Mouse (Mus musculus): ENCODE measurements at regions not wholly inside any gene's neighbourhood (a gene's known extent, or its start where the extent isn't known, plus 50 kb on each side); places are given as distances from the start of the nearest gene placed in this dataset.

DNA sequence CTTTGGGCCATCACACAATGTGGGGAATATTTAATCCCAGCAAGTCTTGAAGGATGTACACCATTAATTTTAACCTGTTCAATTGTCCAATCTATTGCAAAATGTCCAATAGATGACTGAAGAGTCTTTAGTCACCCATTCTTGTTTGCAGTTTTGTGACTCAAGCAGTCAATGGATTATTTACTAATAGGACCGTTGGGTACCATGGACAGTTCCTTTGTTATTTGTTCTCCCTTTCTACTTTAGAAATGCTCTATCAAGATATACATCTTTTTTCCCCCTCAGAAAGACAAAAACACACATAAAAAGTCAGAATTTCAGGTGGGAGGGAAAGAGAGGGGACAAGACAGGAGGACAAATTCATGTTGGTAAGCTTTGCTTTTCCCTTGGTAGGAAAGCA is 598.3 kb downstream of the Gm9195 start:
- no peak for DNase-seq

DNA sequence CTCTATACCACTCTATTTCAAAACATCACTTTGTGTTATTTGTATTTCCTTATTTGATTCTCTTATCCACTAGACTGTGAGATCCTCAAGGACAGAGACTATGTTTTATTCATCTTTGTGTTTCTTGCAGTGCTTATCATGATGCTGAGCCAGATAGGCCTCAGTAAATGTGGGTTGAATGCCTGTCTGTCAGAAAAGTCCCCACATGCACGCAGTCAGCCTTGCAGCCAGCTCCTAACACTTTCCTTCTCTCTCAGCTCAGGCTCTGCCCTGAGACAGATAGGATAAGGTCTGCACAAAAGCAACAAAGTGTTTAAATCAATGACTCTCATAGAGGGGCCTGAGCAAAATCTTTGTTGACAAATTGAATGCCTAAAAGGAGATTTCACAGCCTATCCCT is 600.0 kb downstream of the Gm9195 start:
- no peak for DNase-seq

DNA sequence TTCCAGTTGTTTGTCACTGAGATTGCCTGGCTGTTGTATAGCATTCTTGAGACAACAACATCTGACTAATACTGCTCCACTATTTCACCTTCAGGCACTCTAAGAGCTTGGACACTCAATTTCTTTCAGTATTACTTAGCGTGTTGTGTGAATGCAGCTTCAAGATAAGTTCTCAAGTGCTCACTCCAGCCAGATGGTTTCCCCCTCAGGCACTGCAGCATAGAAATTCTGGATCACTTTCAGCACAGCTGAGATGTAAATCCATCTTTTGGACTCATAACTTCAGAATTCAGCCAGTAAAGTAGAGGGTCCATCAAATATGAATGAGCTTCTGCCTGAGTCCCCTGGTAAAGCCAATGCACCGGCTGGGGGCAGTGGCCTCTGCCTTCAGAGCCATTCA is 608.8 kb downstream of the Gm9195 start:
- DNase-seq, result no peak

DNA sequence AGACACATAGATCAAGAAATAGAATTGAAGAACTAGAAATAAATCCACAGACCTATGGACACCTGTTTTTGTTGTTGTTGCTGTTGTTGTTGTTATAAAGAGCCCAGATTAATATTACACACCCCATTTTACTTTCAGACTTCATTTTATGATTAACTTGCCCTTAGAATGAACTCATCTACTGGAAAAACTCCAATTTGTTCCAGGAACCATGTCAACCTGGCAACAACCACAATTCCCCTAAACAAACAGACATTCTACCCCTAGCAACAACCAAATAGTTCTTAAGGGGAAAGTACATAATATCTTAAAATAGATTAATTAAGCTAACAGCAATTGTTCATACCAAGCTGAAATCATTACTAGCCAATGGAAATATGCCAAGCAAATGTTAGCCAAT is 646.1 kb downstream of the Gm9195 start:
- DNase-seq, result no peak

DNA sequence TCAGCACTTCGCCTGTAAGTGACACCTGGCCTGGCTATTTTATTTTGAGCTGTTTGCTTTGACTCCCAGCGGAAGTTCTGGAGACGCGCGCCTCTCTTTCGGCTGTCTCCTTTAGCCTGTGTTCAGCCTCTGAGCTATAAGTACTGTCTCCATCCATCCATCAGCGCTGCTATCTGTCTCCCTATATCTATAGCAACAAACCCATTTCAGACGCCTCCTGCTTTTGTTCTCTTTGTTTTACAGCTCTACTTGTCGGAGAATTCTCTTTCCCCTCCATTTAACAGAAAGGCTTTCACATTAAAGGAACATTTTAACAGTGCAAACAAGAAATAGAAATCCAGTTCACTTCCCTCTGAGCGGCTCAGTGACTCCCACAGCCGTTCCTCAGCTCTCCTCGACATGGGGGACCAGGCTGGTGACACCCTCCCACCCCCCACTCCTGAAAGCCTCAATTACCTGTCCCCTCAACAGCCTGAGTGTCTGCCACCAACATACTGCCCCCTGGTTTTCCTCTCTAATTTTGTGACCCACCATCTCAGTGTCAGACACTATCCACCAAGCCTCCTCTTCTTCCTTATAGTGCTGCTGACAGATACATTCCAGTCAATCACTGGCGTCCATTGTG is 682.7 kb downstream of the Gm9195 start:
- no peak for DNase-seq

DNA sequence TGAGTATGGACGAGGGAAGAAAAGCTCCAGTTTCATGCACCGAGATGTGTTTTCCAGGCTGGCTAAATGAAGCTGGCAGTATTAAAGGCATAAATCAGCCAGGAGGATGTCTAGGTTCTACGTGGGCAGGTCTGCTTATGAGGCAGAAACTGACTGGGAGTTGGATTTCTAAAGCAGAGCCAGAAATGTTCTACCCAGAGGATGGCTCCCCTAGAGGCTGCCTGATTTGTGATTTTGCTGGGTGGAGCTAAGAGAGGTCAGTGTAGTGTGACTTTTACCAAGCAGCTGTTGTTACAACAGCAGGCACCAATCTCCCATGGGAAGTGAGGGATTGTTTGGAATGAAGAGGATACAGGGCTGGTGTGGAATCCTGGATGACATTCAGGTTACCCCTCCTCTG is 686.0 kb downstream of the Gm9195 start:
- no peak for DNase-seq

DNA sequence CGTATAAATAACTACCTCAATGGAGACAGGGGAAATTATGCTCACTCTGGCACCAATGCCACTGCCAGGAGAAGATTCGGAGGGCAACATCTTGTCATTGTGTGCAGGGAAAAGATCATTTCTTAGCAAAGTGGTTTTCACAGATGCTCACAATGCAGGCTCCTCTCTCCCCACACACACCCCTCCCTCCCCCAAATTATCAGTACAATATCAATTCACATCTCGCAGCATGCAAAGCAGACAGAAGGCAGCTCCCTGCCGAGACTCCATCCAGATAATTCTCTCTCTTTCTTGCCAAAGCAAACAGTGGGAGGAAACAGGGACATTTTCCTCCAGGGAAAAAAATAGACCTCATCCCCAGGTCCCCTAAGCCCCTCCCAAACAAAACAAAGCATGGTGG is 691.8 kb downstream of the Gm9195 start:
- no peak for DNase-seq

DNA sequence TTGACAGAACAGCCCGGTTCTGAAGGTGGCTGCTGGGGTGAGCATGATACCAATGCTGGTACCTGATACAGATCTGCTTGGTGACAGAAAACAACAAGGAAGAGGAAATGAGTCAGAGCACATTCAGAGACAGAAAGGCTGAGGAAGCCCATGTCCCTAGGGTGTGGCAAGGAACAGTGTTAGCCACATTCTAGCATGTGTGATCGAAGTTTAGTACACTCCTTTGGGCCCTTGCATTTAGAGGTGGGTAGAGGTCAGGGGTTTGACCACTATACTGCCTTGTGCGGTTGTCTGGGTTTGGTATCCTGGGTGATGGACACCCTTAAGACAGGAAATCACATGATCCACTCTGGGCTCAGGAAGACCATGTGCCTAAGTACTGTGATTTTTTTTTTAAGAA is 695.9 kb downstream of the Gm9195 start:
- no peak for DNase-seq

DNA sequence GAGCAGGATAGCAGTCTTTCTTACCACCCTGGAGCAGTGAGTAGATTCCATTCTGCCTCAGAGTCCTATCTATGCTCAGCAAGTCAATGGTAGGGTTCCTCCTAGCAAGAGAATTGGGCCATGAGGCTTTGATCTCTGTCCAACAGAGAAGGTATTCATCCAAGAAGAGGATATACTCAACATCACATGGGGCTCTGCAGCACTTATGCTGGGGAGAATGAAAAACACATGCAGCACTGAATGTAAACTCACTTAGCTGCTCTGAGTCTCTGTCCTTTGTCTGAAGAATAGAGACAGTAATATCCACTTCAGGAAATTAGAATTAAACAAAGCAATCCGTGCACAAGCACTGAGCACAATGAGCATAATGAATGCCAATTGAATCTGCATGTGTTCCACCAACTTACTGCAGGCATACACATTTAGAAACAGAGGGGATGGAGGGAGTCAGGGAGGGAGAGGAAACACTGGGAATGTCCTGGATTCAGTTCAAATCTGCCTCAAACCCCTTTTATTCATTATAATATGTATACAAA is 714.6 kb downstream of the Gm9195 start:
- DNase-seq, result no peak

DNA sequence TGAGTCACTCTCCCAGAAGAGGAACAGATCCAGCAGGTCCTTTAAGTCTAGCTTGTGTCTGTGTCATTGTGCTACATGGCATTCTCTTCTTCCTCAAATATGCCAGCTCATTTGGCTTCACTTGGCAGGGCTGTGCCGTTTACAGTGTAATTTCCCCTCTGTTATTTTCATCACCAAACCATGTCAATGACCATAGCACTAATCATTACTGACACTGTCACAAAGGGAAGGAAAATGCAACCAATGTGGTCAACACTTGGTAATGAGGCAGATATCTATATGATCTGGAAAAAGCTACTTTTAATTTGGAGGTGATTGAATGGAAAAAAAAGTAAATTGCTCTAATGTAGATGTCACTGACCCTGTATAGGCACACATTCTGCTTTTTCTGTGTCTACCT is 724.8 kb downstream of the Gm9195 start:
- no peak for DNase-seq

DNA sequence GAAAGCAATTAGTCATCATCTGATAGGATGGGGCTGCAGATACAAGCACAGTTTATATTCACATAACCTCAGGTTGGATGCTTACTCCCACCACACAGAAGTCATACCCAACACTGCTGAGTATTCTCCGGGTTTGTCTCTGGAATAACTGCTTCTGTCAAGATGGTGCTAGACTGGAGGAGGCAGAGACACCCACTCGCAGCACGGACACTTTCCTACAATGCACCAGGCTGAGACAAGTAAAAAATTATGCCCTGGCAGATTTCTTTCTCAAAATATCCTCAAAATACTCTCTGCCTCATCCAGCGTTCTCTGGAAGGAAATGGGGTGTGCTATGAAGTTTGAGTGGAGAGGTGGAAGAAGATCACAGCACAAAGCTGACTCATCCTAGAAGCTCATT is 763.1 kb downstream of the Gm9195 start:
- DNase-seq, result no peak

DNA sequence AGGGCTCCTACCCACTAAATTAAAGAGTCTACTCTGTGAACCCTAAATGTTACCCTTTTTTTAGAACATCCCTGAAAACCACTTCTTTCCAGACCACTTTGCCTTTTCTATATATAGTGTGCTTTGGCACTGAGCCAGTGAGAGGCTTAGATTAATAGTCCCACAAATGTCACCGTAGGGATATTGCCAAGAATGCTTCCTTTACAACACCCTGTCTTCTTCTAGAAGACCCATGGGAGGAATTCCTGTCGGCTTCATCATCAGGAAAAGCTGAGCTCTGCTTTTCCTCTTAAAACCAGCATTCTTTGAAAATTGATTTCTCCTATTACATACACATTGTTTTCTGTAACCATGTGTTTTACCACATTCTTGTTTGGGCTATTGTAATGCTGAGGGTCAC is 768.1 kb downstream of the Gm9195 start:
- DNase-seq, result no peak

DNA sequence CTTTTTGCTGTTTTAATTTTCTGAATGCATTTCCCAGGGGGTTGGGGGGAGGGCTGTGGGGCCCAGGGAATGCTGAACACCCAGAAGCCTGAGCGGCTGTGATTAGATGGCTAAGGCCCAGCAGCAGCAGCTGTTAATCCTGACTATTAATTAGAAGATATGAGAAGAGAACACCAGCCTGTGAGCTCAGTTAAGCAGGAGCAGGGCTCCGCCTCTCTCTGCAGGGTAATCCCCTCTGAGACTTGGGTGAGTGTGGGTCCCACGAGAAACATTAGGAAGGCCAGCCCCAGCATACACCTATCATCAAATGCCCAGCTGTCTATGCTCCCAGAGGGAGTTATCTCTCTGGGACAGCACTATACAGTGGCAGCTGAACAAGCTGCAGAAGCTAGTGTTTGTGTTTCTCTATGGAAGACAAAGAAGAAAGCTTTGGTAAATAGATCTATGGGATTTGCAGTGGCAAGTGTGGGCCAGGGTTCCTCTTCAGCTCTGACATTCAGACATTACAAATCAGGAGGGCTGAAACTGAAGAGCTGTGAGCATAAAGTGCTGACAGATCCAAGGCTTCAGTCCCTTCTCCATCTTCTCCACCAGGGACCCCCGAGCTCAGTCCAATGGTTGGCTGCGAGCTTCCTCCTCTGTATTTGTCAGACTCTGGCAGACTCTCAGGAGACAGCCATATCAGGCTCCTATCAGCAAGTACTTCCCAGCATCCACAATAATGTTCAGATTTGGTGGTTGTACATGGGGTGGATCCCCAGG is 781.9 kb downstream of the Gm9195 start:
- no peak for DNase-seq

DNA sequence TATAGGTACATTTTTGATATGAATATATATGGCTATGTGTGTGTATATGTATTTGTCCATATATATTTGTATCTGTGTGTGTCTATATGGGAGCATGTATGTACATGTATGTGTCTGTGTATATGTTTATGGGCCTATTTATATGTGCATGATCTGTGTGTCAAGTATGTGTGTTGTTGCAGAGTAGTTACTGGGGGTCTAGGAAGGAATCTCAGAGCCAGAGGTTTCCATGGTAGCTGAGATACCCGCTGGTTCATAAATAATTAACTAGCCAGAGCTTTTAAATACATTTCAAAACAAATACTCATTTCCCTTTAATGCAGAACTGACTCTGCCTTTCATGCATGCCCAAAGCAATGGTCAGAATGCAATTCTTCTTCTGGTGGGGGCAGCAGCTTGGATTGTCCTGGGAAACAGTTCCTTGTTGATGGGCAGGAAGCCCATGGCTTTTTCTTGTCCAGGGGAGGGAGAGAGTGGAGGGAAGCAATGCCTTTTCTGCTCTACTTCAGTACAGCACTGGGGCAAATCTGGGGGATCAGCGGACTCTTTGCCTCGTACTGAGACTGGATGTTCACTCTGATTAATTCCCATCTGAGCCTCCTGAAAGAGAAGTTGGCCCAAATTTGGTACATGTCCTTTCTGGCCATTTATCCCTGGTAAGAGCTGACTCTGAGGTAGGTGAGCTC is 798.7 kb downstream of the Gm9195 start:
- DNase-seq, result no peak

DNA sequence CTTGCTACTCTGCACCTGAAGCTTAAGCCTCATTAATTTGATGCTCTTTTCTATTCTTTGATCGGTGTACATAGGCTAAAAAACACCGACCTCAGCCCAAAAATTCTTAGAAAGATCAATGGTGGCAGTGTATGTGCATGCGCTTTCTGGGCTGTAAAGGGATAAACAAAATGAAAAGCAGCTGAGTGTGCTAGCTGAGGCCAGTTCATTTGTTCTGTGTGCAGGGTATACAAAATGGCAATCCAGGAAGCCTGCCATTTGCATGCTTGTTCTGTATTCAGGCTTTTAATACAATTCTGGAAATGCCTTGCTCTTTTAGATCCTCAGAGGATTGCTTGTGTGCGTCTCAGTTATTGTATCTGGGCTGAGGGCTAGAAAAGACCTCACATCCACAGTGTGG is 817.1 kb downstream of the Gm9195 start:
- DNase-seq, result no peak

DNA sequence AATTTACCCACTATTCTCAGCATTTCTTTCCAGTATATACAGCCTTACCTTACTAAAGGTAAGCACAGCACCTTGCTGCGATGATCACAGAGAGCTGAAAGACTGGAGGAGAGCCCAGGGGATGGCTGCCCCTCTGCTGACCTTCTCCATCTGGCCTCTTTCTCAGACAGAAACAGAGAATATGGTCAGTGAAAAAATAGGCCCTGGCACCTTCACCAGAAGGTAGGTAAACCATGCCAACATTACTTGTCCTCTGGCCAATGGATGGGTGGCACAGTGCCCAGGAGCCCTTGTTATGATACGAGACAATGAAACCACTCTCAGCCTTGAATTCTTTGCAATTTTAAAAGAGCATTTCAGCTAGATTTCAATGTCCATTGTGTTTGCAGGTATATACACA is 817.8 kb downstream of the Gm9195 start:
- DNase-seq, result no peak

DNA sequence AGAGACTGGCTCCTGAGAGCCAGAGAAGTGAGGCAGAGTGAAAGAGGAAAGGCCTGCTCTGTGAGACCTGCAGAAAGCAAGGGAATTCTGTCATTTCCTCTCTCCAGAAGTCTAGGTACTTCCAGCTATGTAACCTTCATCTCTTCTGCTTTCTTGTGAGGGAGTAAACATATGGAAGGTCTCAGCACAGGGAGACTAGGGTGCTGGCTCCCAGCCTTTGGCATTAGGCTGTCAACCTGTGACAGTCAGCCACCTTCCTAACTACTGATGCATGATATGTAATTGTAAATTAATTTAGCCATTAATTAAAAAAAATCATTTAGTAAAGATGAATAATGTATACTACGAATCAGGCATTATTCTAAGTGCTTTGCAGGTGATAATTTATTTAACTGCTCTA is 819.2 kb downstream of the Gm9195 start:
- DNase-seq, result no peak

DNA sequence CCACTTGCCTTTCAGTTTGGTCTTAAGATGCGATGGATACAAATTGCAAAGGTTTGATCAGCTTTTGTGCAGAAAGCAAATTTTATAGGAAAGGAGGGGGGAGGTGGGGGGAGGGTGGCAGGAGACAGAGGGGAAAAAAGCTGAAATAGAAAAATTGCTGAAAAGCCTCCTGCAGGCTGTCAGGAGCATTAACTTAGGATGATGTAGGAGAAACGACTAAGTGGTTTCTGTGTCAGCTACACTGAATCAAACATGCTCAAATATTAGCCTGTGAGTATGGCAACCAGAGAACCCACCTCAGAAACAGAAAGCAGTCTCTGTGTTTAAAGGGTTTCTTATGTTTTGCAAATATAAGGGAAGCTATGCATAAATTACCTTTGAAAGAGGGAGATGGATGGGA is 819.6 kb downstream of the Gm9195 start:
- DNase-seq, result no peak

DNA sequence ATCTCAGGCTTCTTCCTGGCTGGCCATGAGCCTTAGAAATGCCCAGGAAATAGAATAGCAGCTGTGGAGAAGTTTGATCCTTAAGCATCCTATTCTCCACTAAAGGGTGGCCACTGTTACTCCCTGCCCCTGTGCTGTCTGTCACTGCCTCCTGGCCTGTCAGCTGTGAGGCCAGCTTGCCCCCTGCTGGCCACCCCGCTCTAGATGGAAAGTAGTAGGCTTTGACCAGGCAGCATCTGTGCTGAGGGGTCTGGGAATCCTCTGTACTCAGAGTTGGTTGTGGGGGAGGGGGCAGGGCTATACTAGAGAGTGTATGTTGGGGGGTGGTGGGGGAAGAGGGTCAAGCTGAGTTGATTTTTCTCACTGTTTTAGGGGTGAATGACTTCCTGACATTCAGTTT is 821.2 kb downstream of the Gm9195 start:
- peak; percentile 72 for DNase-seq

DNA sequence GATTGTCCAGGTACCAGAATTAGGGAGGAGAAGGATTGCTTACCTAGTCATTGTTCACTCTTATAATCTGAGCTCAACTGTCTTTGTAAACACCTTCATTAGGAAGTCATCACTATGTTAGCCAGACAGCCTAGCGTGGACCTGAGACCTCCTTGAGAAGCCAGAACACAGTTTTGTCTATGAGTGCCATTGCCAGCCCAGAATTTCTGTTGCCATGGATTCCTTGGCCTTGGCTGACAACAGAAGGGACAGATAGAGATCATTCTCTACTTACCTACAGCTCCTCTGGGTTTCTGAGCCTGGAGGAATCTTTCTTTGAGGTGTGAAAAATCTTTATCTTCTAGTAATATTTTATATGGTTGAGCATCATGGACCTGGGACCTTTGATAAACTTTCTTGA is 825.0 kb downstream of the Gm9195 start:
- no peak for DNase-seq

DNA sequence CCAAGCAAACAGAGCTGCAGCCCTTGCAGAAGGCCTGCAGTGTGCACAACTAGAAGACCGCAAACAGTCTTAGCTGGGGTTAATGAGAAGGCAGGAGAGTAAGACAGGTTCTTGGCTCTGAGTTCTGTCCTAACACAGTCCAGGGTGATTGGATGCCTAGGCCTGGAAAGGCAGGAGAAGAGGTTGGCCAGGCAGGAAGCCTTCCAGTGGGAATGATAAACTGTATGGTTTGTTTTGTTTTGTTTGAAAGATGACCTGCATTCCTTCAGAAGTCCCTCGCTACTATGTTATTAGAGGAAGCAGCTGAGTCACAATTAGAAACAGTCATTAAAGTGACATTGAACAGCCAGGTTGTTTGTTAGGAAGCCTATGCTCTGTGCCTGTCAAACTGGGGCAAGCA is 831.5 kb downstream of the Gm9195 start:
- no peak for DNase-seq

DNA sequence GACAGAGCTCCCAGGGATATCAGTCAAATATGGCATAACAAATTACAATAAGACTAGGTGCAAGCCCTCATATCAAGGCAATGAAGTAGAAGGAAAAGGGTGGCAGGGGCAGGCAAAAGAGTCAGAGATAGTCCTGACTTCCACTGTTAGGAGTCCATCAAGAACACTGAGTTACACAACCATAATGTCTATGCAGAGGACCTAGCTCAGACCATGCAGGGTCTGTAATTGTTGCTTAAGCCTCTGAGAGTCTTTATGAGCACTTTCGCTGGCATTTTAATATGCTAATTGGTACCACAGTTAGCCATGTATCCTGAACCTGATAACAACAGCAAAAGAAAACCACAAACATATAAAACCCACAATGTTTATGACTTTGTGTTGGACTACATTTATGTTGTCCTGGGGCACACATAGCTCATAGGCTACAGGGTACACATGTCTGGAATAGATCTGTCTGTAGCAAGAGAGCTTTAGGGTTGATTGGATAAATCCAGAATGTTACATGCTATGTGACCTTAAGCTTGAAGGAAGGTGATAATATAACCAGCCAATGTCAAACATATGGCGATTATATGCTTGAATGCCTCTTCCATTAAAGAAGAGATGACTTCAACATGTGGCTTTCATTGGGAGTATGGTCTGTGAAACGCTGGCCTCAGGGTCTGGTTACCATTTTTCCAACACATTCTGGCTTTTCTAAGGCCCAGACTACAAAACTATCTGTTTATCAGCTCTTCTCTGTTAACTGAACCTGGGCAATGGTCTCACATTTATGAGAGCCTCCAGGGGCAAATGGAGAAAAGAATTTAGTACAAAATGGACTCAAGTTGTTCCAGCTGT is 836.6 kb downstream of the Gm9195 start:
- DNase-seq, result no peak
